Mouse (Mus musculus) heart, embryonic 11.5 days (tissue): ENCODE data around the gene Olfr1274-ps. TPM values are rescaled to one million over a fixed set of nuclear protein-coding genes. Genes with fewer than 3 reads are reported as not detected.
"Not testable (repeated sequence)": the region's sequence is repeated elsewhere in the genome, so short reads cannot be mapped to it uniquely, and the experiment has no call there.

Experiments
- ATAC-seq: fragments of 200-750 bp; cut with Nextera tagmentation; replicated peaks from 2 replicates; pipeline ENCODE4 v1.8.0; 2017; ENCODE audit warnings: moderate library complexity; ENCODE audit not compliant: insufficient number of reproducible peaks, low FRiP score, low TSS enrichment
- H3K27ac ChIP-seq: fragments of 300-500 bp; sonication (generic); 2 replicates; pipeline ENCODE4 v1.5.1; 2014; ENCODE audit warnings: mild to moderate bottlenecking, low read depth, low read length
- H3K27me3 ChIP-seq: fragments of 300-500 bp; sonication (generic); 2 replicates; pipeline ENCODE4 v1.6.1; 2014; ENCODE audit warnings: mild to moderate bottlenecking, low read length, mixed read lengths; ENCODE audit not compliant: control insufficient read depth, insufficient read depth
- H3K36me3 ChIP-seq: fragments of 300-500 bp; sonication (generic); 2 replicates; pipeline ENCODE4 v1.6.1; 2014; ENCODE audit warnings: mild to moderate bottlenecking, low read length, moderate library complexity, mixed read lengths; ENCODE audit not compliant: control insufficient read depth, insufficient read depth
- H3K4me1 ChIP-seq: fragments of 300-500 bp; sonication (generic); 2 replicates; pipeline ENCODE4 v1.6.1; 2014; ENCODE audit warnings: low read length; ENCODE audit not compliant: control insufficient read depth, insufficient read depth
- H3K4me2 ChIP-seq: fragments of 300-500 bp; sonication (generic); 2 replicates; pipeline ENCODE4 v1.6.1; 2014; ENCODE audit warnings: mild to moderate bottlenecking, moderate library complexity
- H3K4me3 ChIP-seq: fragments of 300-500 bp; sonication (generic); 2 replicates; pipeline ENCODE4 v1.5.1; 2014; ENCODE audit warnings: low read depth, low read length
- H3K9ac ChIP-seq: fragments of 300-500 bp; sonication (generic); 2 replicates; pipeline ENCODE4 v1.6.1; 2014; ENCODE audit warnings: mild to moderate bottlenecking, low read depth, low read length, moderate library complexity
- H3K9me3 ChIP-seq: fragments of 300-500 bp; sonication (generic); replicated peaks from 2 replicates; pipeline ENCODE4 v1.6.1; 2016; ENCODE audit warnings: low read length; ENCODE audit not compliant: control insufficient read depth
- WGBS: fragments of 180-500 bp; shearing (Covaris S2); extraction: QIAGEN DNeasy Blood & Tissue Kit; methylation state at CpG from one replicate; pipeline ENCODE4 v1.1.7; 2014; ENCODE audit not compliant: insufficient replicate concordance; 5-methylcytosine and 5-hydroxymethylcytosine counted together
- polyA plus RNA-seq: library from polyadenylated mRNA; unstranded; fragments of >200 nt; fragmentation: Nextera tagmentation; extraction: Ambion mirVana; gene quantifications from 2 replicates; pipeline ENCODE4 v1.2.1, GENCODE M21; 2014

Olfr1274-ps gene
- polyA plus RNA-seq, result not detected in 2 replicates

DNA sequence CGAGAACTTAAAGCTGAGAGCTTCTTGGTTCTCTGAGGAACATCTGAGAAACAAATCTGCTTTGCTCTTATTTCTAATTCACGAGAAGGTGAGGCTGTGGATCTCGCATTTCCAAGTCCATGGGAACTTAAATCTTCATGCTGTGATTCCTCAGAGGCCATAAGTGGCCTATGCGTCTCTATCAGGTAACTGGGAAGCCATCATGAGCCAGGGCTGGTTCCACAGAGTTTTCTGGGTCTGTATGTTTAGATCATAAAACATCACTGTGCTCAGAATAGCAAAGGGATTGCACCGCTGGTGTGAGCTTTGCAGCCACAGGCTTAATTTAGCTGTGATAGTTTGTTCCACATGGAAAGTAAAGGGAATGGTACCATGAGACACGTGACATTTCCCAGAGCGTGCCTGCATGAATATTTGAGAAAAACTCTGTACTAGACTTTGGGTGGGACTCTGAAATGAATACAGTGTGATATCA lies at the start of gene Olfr1274-ps:
Gene Olfr1274-ps (plus strand): TSS at position 51 of the 475 bp plus-strand sequence.
- H3K9ac ChIP-seq, H3K27ac ChIP-seq, H3K4me3 ChIP-seq, H3K36me3 ChIP-seq, H3K27me3 ChIP-seq, H3K4me1 ChIP-seq, H3K4me2 ChIP-seq, ATAC-seq, H3K9me3 ChIP-seq: not testable (repeated sequence)
- 68% methylated on average over 5 of the region's 7 CpGs for WGBS

DNA sequence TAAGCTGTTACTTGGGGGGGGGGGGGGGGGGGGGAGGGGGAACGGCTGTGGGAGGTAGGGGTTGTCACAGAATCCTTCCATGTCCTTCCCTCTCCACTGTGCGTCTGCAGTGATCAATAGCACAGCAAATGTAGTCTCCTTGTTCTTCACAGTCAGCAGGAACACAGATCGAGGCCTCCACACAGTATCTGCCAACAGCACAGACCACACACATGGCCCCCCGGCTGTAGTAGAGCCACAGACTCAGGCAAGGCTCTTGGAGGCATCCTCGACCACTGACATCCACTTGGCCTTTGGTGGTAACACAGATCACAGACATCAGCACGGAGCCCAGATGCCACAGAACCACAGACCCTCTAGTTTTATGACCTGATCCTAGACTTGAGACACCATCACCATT lies 47.4 kb upstream of the Olfr1274-ps start:
- H3K9ac ChIP-seq, H3K27ac ChIP-seq, H3K4me2 ChIP-seq, H3K4me1 ChIP-seq, ATAC-seq, H3K36me3 ChIP-seq, H3K9me3 ChIP-seq, H3K4me3 ChIP-seq, H3K27me3 ChIP-seq: not testable (repeated sequence)
- WGBS, result no CpG with 5 or more reads among the region's 6 CpGs

DNA sequence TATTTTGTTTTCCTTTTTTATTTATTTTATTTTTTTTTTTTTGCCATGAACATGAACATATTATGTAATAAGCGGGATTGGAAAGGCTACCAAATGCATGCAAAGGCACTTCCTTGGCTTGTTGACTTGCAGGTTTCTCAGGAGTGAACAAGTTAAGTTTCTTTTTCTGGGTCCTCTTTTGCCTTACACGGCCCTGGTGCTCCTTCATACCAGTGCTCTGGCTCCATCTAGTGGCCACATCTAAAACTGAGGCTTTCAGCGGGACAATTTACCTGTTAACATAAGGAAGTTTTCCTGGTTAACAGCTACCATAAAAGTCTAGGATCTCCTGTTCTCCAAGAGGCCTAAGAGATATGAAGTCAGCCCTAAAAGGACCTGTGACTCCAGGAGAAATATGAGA lies 46.9 kb upstream of the Olfr1274-ps start:
- not testable (repeated sequence) for H3K4me3 ChIP-seq, H3K4me1 ChIP-seq, H3K9ac ChIP-seq, H3K27me3 ChIP-seq, H3K4me2 ChIP-seq, H3K27ac ChIP-seq, H3K9me3 ChIP-seq, ATAC-seq, H3K36me3 ChIP-seq
- no CpG with 5 or more reads among the region's 3 CpGs for WGBS

DNA sequence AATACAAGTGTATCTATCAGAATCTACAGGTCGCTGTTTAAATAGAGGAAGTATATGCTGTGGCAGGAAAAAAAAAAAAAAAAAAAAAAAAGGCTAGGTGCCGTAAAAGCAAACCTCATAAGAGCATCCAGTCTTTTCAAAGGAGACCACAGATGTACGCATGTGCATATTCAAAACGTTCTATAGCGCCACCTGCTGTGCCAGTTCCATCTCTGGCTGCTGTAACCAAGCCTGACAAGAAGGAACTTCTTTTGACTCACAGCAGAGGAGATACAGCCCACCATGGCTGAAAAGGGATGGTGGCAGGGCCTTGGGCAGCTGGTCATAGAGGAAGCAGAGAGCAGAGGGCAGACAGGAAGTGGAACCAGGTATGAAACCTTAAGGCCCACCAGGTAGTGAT lies 39.3 kb upstream of the Olfr1274-ps start:
- not testable (repeated sequence) for H3K27ac ChIP-seq, ATAC-seq, H3K9ac ChIP-seq, H3K9me3 ChIP-seq, H3K36me3 ChIP-seq, H3K4me1 ChIP-seq, H3K4me2 ChIP-seq, H3K27me3 ChIP-seq, H3K4me3 ChIP-seq
- WGBS, result no CpG with 5 or more reads among the region's 5 CpGs

DNA sequence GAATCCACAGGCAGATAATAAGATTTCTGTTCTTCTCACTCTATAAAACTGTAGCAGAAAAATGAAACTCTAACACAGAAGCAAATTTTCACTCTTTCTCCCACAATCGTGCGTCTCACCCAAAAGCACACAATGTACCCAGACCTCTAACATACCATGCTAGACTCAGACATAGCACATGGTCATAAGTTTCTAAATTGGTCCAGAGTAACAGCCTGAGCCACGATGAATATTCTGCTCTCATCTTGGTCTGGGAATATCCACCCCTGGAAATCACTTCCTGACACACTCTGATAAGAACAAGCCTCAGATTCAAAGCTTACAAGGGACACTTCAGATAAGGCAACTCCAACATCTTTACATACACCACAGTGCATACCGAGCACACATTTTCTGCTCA lies 38.3 kb upstream of the Olfr1274-ps start:
- H3K4me2 ChIP-seq, H3K9ac ChIP-seq, H3K27me3 ChIP-seq, H3K27ac ChIP-seq, H3K4me1 ChIP-seq, H3K9me3 ChIP-seq, H3K4me3 ChIP-seq, ATAC-seq, H3K36me3 ChIP-seq: not testable (repeated sequence)
- WGBS, result no CpG with 5 or more reads among the region's 4 CpGs

DNA sequence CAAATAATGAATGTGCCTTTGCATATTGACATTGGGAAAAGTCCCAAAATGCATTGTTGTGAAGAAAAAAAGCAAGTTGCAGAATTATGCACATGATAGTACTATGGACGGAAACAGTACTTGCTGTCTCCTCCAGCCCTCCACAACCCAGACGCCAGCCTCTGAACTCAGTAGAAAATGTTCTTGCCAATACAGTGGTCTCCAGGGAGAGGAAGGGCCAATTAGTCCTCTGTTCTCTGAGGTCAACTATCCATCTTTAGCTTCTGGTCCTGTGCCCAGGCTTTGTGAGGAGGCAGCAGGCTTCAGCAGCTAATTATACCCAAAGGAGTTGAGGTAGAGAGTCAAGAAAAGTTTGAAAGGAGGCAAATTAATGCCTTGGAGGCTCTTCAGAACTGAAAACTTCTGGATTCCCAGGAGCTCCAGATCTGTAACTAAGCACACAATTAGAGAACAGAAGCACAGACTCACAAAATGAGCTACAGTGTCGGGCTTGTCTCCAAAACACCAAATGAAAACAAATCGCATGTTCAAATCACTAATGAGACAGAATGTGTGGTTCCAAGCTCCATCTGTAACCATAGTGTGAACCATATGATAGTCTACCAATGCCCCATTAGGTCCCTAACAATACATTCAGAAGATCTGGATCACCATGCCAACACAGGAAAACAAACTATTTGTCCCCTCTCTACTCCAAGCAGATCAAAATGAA lies 15.8 kb downstream of the Olfr1274-ps start:
- H3K9ac ChIP-seq, H3K36me3 ChIP-seq, H3K4me2 ChIP-seq, H3K4me1 ChIP-seq, H3K9me3 ChIP-seq, ATAC-seq, H3K27ac ChIP-seq, H3K4me3 ChIP-seq, H3K27me3 ChIP-seq: not testable (repeated sequence)
- 74% methylated on average over 4 of the region's 4 CpGs for WGBS

DNA sequence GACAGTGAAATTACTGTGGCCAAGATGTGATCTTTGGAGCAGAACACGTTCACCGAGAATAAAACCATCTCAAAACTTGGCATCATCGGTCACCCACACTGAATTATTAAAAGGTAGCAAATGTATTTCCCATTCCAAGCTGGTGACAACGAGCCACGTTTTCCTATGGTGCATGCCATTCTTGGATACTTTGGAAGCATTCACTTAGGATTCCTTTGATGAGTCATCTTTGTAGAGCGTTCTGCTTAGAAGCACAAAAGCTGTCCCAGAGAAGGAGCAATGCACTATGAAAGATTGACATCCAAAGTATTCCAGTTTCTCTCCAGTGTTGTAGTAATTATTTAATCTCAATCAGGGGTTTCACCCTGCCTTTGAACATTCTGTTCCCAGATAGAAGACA lies 23.8 kb downstream of the Olfr1274-ps start:
- H3K36me3 ChIP-seq, H3K4me2 ChIP-seq, H3K4me3 ChIP-seq, H3K9ac ChIP-seq, H3K9me3 ChIP-seq, H3K27me3 ChIP-seq, ATAC-seq, H3K27ac ChIP-seq, H3K4me1 ChIP-seq: not testable (repeated sequence)
- 80% methylated on average over 6 of the region's 6 CpGs for WGBS

DNA sequence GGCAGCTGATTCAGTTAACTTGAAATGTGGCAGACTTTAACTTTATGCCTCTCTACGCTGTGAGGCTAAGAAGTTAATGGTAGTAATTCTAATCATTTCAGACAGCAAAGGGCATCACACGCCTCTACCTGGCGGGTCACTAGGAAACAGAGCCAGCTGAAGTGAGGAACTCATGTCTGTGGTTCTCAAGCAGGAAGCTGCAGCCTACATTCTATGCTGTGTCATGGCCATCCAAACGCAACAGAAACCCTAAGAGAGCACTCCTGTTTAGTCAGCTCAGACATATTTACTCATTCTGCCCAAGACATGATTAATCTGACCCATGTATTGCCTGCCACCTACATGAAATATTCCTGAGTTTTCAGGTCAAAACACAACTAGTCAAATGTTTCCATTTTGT lies 26.5 kb downstream of the Olfr1274-ps start:
- no CpG with 5 or more reads among the region's 4 CpGs for WGBS
- not testable (repeated sequence) for H3K4me2 ChIP-seq, H3K4me3 ChIP-seq

DNA sequence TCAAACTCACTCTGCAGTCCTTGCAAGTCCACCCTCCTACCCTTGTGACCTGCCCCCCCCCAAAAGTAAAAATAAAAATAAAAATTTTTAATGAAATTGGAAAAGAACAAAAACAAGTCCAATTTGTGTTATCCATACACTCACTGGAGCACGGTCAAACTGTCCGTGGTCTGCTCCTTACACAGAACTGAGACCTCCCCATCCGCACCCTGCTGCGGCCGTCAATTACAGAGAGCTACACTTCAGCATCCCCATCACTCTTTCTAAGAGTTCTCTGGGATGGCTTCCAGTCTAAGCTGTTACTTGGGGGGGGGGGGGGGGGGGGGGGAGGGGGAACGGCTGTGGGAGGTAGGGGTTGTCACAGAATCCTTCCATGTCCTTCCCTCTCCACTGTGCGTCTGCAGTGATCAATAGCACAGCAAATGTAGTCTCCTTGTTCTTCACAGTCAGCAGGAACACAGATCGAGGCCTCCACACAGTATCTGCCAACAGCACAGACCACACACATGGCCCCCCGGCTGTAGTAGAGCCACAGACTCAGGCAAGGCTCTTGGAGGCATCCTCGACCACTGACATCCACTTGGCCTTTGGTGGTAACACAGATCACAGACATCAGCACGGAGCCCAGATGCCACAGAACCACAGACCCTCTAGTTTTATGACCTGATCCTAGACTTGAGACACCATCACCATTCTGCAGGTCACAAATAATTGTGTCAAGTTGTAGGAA lies 30.7 kb downstream of the Olfr1274-ps start:
- H3K9me3 ChIP-seq, H3K9ac ChIP-seq, H3K4me1 ChIP-seq, H3K27me3 ChIP-seq, H3K27ac ChIP-seq, H3K4me3 ChIP-seq, ATAC-seq, H3K4me2 ChIP-seq, H3K36me3 ChIP-seq: not testable (repeated sequence)
- no CpG with 5 or more reads among the region's 11 CpGs for WGBS

More for the DNA sequence above, 26.5 kb downstream of the Olfr1274-ps start:
- H3K9me3 ChIP-seq, H3K4me1 ChIP-seq, H3K36me3 ChIP-seq, ATAC-seq, H3K9ac ChIP-seq, H3K27me3 ChIP-seq, H3K27ac ChIP-seq: not testable (repeated sequence)
